Mouse (Mus musculus): ENCODE measurements around the gene Cacna1e.

Cacna1e gene

DNA sequence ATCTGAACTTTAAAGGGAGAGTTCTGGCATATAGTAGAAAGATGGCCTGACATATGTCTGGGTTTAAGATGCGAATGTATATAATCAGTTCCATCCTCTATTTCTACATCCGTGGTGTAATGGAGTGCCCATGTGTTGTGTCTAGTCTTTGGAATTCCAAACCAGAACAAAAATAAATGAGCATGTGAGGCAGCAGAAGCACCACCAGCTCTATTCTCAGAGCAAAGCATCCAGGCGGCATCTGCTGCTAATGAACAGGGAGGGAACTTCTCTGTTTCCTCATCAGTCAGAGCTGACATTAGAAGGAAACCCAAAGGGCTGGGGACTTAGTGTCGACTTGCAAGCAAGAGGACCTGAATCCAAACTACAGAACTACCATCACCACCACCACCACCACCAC, 385.5 kb downstream of the Cacna1e start:
- no peak for DNase-seq

DNA sequence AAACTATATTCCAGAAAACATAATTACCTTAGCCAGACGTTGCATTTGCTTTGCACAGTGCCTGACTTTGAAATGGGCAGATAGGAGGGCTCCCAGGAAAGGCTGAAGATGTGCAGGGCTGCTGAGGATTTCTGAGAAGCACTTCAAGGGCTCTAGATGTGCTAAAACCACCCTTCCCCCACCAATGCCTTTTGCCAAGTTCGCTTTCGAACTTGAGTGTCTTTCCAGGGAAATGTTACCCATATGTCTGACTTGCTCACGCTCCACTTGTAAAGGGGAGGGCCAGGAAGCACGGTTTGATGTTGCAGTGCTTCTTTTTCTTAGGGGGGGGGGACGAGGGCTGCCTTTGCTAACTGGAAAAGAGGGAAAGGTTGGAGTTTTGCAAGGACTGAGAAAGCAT, 393.2 kb downstream of the Cacna1e start:
- DNase-seq = no peak

DNA sequence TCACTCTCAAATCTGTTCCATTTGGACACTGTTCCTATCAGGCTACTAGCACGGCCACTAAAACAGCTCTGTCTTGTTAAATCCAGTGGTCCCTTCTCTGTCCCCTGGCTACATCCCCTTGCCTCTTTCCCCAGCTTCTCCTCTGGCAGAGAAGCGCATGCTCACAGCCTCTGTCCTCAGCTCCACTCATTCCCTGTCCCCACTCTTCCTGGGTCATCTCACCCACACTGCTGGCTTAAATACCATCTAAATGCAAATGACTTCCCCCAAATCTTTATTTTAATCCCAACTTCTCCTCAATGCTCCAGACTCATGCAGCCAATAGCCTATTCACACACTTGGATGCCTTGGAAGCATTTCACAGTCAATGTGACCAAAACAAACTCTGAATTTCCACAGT, 407.6 kb downstream of the Cacna1e start:
- no peak for DNase-seq

DNA sequence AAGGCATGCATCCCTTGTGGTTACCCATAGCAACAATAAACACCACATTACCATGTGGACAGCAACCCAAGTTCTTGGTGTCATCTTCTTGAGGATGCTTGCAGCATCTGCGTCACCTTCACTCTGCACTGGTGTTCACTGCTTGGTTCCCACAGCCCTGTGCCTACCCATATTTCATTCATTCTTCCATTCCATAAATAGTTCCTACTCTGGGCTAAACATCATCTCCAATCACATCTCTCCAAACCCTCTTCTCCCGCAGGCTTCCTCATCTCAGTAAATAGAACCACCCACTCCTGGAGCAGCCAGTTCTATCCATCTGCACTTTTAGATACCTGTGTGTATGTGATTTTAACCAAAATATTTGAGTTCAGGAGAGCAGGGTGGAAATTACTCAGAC, 408.6 kb downstream of the Cacna1e start:
- no peak for DNase-seq

DNA sequence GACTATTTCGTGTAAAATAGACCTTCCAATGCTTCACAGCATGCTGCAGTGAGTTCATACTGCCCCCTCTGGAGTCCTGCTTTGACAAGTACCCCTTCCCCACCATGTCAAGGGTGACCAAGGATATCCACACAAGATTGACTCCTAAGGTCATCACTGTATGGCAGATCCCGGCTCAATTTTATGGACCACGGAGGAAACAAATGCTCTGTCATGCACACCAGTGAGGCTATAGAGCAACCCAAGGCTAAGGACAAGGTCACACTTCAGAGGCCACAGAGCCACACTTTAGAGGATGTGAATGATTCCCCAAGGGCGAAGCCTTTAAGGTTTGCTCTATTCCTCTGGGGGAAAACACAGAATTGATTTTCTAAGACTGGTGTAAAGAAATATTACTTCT, 410.1 kb downstream of the Cacna1e start:
- DNase-seq = no peak

DNA sequence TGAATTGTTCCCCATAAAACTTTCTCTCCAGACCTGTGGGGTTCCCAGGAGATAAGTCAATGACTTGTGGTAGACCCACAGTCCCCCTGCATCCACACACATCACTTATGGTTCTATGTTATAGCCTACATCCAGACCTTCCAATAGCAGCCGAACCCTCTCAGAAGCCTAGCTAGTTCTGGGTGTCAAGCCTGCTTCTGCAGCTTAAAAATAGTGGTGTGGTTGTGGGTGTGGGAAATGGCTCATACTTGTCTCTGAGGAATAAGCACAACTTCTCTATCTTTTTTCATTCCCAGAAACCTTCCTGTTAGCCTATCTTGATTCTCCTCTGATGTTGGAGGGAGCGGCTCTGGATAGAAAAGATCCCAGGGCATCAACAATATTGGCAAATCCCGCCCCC, 417.0 kb downstream of the Cacna1e start:
- no peak for DNase-seq

DNA sequence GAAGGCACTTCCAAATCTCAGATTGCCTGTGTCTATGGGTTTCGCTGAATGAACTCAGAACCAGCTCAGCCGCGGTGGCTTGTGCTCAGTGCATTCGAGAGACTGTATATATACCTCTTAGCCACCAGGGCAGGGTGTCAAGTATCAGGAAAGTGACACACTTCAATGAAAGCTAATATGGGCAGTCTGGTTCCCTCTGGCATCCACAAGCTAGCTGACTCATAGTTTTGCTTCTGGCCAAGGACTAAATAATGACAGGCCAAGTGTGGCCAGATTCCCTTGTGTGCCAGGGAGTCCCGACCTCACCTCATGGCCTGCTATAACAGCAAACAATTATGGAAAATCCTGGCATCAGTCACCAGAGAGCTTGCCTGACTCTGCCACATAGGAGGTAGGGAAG, 422.8 kb downstream of the Cacna1e start:
- DNase-seq = no peak

DNA sequence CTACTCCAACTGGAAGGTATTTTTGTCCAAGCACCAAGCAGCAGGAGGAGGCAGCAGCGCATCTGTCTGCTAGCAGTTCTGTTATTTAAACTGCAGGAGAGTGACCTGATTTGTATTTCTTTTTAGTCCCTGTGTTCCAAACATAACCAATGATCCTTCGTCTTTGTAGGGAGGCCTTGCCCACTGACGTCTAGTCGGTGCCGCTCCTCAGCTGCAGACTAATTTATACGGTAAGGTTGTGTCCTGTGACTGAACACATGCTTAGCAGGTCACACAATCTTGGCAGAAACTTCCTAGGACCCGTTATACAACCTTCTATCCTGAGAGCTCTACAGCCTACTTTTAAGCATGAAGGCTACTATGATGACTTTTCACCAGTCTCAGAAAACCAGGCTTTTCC, 424.2 kb downstream of the Cacna1e start:
- no peak for DNase-seq

DNA sequence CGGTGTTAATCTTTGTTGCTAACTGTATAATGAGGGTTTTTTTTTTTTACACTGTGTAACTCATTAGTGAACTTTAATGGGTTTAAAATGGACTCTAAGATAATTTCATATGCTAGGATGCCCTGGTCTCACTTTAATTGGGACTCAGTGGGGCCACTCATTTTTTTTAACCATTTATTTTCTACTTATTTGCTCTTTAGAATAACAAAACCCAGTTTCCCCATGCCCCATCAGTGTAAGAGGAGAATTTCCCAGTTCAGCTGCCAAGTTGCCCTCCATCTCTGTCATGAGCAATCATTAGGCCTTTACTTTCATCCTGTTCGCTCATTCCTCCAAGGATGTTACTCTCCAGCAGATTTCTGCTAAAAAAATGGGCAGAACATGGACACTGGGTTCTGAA, 425.7 kb downstream of the Cacna1e start:
- DNase-seq = no peak

DNA sequence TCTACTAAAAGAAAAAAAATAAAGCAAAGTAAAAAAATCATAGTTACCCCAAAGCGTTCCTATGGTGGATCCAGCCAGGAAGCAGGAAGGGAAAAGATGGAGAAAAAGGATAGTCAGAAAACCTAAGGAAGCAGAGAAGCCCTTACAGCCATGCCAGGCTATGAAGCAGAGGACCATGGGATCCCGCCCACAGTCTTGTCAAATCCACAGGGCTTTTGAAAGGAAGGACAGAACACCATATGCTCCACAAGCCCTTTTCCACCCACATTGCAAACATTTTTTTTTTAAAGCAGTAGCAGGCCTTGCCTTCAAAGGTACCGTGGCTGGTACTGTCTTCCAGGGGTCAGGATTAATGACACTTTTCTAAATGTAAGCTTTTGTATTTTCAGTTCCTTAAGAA, 433.5 kb downstream of the Cacna1e start:
- no peak for DNase-seq

DNA sequence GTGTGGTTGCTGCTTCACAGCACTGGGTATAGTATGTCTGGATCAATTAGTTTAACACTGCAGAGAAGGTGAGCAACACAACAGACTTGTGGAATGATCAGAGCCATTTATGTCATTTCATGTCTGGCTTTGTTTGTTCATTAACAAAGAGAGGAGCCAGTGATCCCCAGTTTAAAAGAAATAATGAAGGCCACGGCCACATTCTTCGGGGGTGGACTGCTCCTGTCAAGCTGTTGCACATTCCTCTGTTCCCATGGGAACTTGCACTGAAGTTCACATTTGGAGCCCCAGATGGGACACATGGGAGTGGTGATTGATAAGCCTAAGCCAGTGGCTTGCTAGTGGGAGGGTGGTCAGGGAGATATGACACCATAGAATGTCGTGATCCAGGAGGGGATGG, 437.8 kb downstream of the Cacna1e start:
- DNase-seq = no peak

DNA sequence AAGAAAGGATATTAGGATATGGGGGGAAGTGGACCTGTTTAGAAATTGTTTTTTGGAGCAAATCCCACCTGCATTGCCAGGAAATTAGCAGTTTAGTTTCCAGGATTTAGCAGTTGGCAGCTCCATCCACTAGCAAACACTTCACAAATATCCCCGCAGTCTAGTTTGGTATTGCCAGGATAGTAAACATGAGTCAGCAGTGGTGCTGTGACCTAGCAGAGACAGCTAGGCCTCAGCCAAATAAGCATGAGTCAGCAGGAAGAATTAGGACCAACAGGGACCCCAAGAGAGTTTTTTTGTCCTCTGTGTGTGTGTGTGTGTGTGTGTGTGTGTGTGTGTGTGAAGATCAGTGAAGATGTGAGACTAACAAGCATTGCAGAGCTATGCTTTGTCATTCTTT, 450.8 kb downstream of the Cacna1e start:
- no peak for DNase-seq

DNA sequence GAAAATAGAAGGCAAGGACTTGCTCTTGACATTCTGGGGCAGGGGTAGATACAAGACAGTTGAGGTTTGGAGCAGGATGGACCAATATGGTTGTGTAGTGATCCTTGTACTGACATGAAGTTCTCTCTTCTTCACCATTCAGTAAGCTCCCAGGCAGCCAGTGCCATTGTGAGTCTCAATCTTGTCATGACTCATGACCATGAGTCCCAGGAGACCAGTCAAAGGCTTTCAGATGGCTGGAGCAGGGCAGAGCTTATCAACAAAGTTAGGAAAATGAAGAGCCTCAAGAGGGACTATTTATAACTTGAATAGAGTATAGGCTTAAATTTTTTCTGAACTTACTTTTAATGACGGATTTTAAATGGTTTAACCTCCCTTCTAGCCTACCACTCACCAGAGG, 451.2 kb downstream of the Cacna1e start:
- DNase-seq = no peak

DNA sequence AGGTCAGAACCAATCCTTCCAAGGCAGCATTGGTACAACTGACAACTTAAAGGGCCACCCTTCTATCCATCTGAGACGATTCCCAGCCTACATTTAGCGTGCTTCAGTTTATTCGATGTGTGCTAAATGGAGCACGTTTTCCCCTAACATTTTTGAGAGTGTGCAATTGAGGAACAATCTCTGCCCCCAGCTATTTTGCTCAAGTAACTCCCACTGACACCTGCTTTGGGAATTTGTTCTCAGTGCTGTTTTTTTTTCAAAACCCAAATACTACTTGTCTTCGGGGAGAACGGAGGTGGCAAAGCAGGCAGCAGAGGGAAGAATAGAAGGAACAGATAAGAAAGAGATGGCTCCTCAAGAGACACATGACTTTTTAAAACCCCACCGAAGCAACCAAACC, 456.0 kb downstream of the Cacna1e start:
- no peak for DNase-seq

DNA sequence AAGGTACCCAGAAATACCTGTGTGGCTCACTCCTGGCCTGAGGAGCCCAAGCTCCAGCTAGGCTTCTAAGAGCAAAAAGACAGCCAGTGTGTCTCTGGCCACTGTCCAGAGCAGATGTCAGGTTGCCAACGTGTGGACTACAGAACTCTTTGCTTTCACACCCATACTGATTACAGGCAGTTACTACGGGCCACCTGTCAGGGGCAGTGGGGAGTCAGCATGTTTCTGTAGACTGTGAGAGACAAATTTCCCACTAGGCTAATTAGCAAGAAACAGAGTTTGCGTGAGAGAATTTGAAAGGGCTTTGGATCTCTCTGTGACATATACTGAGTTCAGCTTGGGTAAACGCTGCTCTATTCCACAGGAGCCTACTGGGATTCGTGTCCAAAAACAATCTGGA, 466.0 kb downstream of the Cacna1e start:
- DNase-seq = no peak

DNA sequence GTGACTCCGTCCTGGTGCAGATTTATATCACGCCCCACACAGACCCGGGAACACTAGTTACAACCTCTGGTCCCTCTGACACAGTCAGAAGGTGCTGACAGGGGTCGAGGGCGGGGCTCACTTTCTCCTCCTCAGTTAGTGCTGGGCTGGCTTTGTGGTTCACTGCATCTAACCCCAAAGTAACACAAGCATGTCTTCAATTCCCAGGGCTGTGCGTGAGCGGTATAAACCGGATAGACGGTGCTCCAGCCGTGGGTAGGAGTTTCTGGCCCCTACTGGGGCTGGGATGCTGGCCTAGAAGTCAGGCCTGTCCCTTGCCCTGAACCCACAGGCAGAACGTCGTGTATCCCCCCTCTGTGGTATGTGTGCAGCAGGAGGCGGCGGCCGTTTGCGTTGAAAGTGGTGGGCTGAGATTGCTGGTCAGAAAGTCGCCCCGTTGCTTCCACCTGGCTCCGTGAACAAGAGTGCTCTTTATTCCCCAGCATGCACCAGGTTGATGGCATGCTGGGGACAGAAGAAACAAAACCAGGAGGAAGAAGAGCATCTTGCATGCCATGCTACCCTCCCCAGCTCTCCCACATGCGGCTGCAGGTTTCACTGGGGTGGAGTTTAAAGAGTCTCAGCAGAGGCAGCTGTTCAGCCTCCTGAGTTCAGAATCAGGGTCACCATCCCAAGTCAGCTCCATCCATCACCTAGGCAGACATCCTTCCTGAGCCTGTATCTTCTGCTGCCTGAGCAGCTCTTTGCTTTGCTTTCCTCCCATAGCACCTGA, 467.7 kb downstream of the Cacna1e start:
- no peak for DNase-seq

DNA sequence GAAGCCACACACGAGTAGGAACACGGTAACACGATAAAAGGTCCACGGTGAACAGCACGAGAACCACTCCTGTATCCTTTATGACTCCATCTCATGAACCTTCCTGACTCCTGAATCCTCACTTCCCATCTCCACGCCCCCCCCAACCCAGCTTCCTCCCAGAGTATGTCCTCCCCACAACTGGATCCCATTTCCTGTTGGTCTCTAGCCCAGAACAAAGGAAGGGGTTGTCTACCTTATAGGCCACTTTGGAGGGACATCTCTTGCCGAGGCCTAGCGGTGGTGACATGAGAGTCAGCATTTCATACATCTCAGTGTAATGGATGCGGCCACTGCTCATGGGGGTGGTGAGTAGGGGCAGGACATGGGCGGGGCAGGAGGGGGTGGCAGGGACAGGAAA, 468.5 kb downstream of the Cacna1e start:
- DNase-seq = no peak

DNA sequence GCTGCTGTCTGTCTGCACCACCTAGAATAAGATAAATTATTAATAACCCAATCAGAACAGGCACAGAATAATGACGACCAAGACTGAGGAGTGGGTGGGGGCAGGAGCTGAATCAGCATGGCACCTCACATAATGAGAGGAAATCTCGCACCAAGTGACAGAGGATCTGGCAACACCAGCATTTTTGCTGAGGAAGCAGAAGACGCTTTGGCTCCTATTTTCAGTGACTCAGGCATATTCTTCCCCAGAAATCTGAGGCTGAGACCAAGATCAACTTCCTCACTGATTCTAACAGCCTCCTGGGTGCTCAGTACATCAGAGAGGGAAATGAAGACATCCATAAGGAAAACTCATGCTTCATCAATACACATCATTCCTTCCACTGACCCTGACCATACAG, 471.2 kb downstream of the Cacna1e start:
- no peak for DNase-seq

DNA sequence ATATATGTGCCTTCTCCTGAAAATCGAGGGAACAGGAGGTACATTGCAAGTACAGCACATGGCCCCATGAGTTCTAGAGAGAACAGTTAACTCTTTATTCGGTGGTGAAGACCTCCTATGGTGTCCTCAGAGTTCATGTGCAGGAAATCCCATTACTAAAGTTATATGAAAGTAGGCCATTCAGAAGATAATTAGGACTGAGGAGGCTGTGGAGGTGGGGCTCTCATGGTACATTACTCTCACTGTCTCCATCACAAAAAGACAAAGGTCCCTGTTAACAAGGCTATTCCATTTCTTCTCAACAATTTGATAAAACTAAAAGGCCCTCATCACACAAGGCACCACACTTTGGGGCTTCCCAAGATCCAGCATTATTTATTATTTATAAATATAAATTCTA, 475.2 kb downstream of the Cacna1e start:
- DNase-seq = no peak

DNA sequence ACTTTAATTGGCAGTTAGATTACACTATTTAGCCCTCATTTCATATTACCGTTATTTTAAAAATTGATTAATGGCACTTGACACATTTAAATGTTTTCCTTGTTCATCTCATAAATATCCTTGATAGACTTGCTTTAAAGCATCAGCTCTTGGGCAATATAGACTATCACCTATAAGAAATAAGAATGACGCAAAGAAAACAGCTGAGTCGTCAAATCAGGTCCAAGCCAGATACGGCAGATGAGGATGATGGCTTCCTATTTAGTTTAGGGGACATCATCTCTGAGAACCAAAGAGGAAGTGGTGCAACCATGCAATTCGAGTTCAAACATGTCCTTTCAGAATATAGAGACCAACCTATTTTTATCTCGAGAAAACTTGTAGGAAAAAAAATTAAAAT, 492.3 kb downstream of the Cacna1e start:
- no peak for DNase-seq

Measured in liver (tissue).